In the genomic region with DNA sequence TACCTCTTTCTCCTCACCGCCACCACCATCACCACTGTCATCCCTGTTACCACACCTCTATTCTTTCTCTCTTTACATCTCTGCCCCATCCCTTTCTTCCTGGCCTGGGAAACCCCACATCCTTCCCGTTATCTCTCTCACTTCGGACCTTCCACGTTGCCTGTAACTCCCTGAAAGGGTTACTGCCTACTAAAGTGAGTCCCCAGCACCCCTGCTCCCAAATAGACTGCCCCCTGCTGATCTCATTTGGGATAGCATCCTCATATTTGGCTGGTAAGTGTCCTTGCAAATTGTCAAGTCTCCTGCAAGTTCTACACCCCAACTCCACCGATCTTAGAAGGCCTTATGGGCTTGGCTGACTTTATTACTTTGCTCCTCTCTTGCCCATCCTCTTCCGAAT, we compare ENCODE assay signal across 10 mouse cellular contexts. TPM values are rescaled to one million over a fixed set of nuclear protein-coding genes. Genes with fewer than 3 reads are reported as not detected.
DNase-seq lines count a peak whose midpoint lies in the region; ATAC-seq and TF ChIP-seq lines count a peak whose summit lies in the region.
"Had no signal": no experiment of that assay in that cellular context is flagged by ENCODE, and none has a peak within 500 bp of the region (broad histone marks: within the 10 kb centered on the region; RNA-seq: fewer than 3 reads in every experiment).

No protein-coding gene starts in this region.

- no peaks in the 10 kb centered on the region for H3K27me3 ChIP-seq in embryonic facial prominence, embryonic 11.5 days (ENCODE audit: control insufficient read depth, insufficient read depth, low read length)
- no peaks in the 10 kb centered on the region for H3K27me3 ChIP-seq in embryonic facial prominence, embryonic 10.5 days (replicated peaks; ENCODE audit: low read depth, poor library complexity, severe bottlenecking)
- H3K27me3 ChIP-seq: stomach, embryonic 15.5 days had no signal

- no peaks in the 10 kb centered on the region; the same call in 1 of the 2 replicates for H3K36me3 ChIP-seq in embryonic facial prominence, embryonic 11.5 days (replicated peaks; ENCODE audit: control insufficient read depth, insufficient read depth, low read depth, low read length)
- peaks cover 81% of the 10 kb centered on the region for H3K36me3 ChIP-seq in embryonic facial prominence, embryonic 10.5 days (replicated peaks)
- peaks cover 2% of the 10 kb centered on the region; the same call in 1 of the 2 replicates for H3K36me3 ChIP-seq in ES-E14 (ENCODE audit: control insufficient read depth, insufficient read depth, low read length, poor library complexity, severe bottlenecking)

- WGBS in embryonic facial prominence, embryonic 11.5 days: 69% methylated on average over 6 of the region's 6 CpGs
- 63% methylated on average over 6 of the region's 6 CpGs for WGBS in embryonic facial prominence, embryonic 10.5 days

- ATAC-seq in embryonic facial prominence, embryonic 11.5 days (replicated peaks; ENCODE audit: insufficient number of reproducible peaks, low FRiP score, low TSS enrichment, low read depth): no peak

- no peaks in the 10 kb centered on the region for H3K4me1 ChIP-seq in embryonic facial prominence, embryonic 11.5 days (ENCODE audit: control insufficient read depth, insufficient read depth, low read length)
- H3K4me1 ChIP-seq in embryonic facial prominence, embryonic 10.5 days: no peaks in the 10 kb centered on the region
- H3K4me1 ChIP-seq in ES-E14 (ENCODE audit: control insufficient read depth in 2 of 2, insufficient read depth in 2 of 2, low read length in 2 of 2, poor library complexity in 1 of 2): peaks cover 0 to 10% of the 10 kb centered on the region in 2 experiments; a peak in 3 of 4 replicates
- H3K4me1 ChIP-seq: stomach, embryonic 15.5 days had no signal

- no peak overlapping the region for H3K27ac ChIP-seq in embryonic facial prominence, embryonic 11.5 days (replicated peaks; ENCODE audit: low read depth, low read length)
- H3K27ac ChIP-seq in embryonic facial prominence, embryonic 10.5 days (replicated peaks): no peak overlapping the region
- no peak overlapping the region for H3K27ac ChIP-seq in ES-E14 (ENCODE audit: insufficient read depth, low read depth, low read length, poor library complexity, severe bottlenecking)
- H3K27ac ChIP-seq: macrophage; stomach, embryonic 15.5 days had no signal

- no peak overlapping the region for H3K4me3 ChIP-seq in embryonic facial prominence, embryonic 11.5 days (ENCODE audit: low read depth, low read length)
- no peak overlapping the region for H3K4me3 ChIP-seq in embryonic facial prominence, embryonic 10.5 days
- no peak overlapping the region for H3K4me3 ChIP-seq in ES-E14 (ENCODE audit: insufficient read depth in 1 of 2, low read depth in 1 of 2, low read length in 2 of 2, poor library complexity in 1 of 2, severe bottlenecking in 1 of 2)
- H3K4me3 ChIP-seq: stomach, embryonic 15.5 days had no signal

- intact Hi-C loops in left cerebral cortex, postnatal 14 days (cut with DNase I): no loop called here
- intact Hi-C loops in left cerebral cortex, postnatal 10 days (cut with DNase I): no loop called here

- in situ Hi-C loops in ES-E14 (cut with MboI; ENCODE audit: low sequenced_read_pairs in 2 of 2, unreplicated experiment in 2 of 2): no loop called here

- no peak overlapping the region for H3K9ac ChIP-seq in embryonic facial prominence, embryonic 11.5 days (replicated peaks; ENCODE audit: low read length)
- H3K9ac ChIP-seq in ES-E14 (ENCODE audit: insufficient read depth, low read depth, low read length, poor library complexity, severe bottlenecking): no peak overlapping the region
- H3K9ac ChIP-seq: stomach, embryonic 15.5 days had no signal

- H3K4me2 ChIP-seq in embryonic facial prominence, embryonic 11.5 days (ENCODE audit: low read depth, low read length): no peak overlapping the region
- H3K4me2 ChIP-seq: stomach, embryonic 15.5 days had no signal

- peak; percentile 54 for DNase-seq in embryonic facial prominence, embryonic 11.5 days (ENCODE audit: low spot score)
- DNase-seq in embryonic facial prominence, embryonic 10.5 days (ENCODE audit: low spot score): no peak
- peak; percentile 43 to 49 for DNase-seq in left cerebral cortex, postnatal 14 days (ENCODE audit: low spot score in 2 of 2)
- DNase-seq in left cerebral cortex, postnatal 10 days (ENCODE audit: extremely low spot score in 1 of 2, low spot score in 2 of 2): no peak
- DNase-seq in ES-E14 (ENCODE audit: low read depth, low spot score): peak; percentile 77
- peak; percentile 17 for DNase-seq in fibroblast of lung, adult 2 months (ENCODE audit: low read depth)
- DNase-seq in thymus, postnatal 14 days: peak; percentile 57
- no peak for DNase-seq in urinary bladder, postnatal 4 days (ENCODE audit: low spot score in 2 of 2)

- H3K9me3 ChIP-seq in embryonic facial prominence, embryonic 11.5 days (replicated peaks; ENCODE audit: control insufficient read depth, low read length): no peaks in the 10 kb centered on the region
- H3K9me3 ChIP-seq in embryonic facial prominence, embryonic 10.5 days: peaks cover 10% of the 10 kb centered on the region; the same call in 1 of the 2 replicates
- H3K9me3 ChIP-seq in ES-E14 (ENCODE audit: control insufficient read depth, insufficient read depth, low read depth, low read length): no peaks in the 10 kb centered on the region
- H3K9me3 ChIP-seq: stomach, embryonic 15.5 days had no signal

TF ChIP-seq in ES-E14, 5 proteins besides CTCF, POLR2A, EP300 and RAD21:
- TF ChIP-seq CHD2 (IDR thresholded peaks at IDR 0.05; ENCODE audit: low read depth, low read length) (no peak), HCFC1 (IDR thresholded peaks at IDR 0.05; ENCODE audit: borderline replicate concordance, insufficient read depth, low read length) (no peak)
TF ChIP-seq in ES-E14: peak in this region for 0.

RNA-seq across cellular contexts. Expression of gene Gpr4, which starts 15.7 kb away (rescaled TPM):
- polyA plus RNA-seq in embryonic facial prominence, embryonic 11.5 days (2014; fragmentation: Nextera tagmentation; extraction: Ambion mirVana): 1.4 and 1.8 TPM in 2 replicates
- polyA plus RNA-seq in embryonic facial prominence, embryonic 10.5 days (2016; fragmentation: Nextera tagmentation; extraction: Ambion mirVana): 1.7 and 2.0 TPM in 2 replicates
- 1 to 10 TPM; 5.2 to 5.5 TPM for total RNA-seq in left cerebral cortex, postnatal 14 days (2021)
- total RNA-seq in left cerebral cortex, postnatal 10 days (2021): 1 to 10 TPM; 4.8 to 5.0 TPM
- total RNA-seq in ES-E14 (2012; rRNA removed): 3.8 TPM in 2 replicates

RNA-seq across cellular contexts. Expression of gene Eml2, which starts 20.5 kb away (rescaled TPM):
- 2.1 and 2.3 TPM in 2 replicates for polyA plus RNA-seq in embryonic facial prominence, embryonic 11.5 days (2014; fragmentation: Nextera tagmentation; extraction: Ambion mirVana)
- polyA plus RNA-seq in embryonic facial prominence, embryonic 10.5 days (2016; fragmentation: Nextera tagmentation; extraction: Ambion mirVana): 5.2 and 6.2 TPM in 2 replicates
- total RNA-seq in left cerebral cortex, postnatal 14 days (2021): 100 to 1,000 TPM; 167 to 183 TPM
- 100 to 1,000 TPM; 202 to 211 TPM for total RNA-seq in left cerebral cortex, postnatal 10 days (2021)
- 29.5 and 29.8 TPM in 2 replicates for total RNA-seq in ES-E14 (2012; rRNA removed)

RNA-seq across cellular contexts. Expression of gene Gipr, which starts 30.7 kb away (rescaled TPM):
- polyA plus RNA-seq in embryonic facial prominence, embryonic 11.5 days (2014; fragmentation: Nextera tagmentation; extraction: Ambion mirVana): 0.15 and 0.77 TPM in 2 replicates
- 1.4 and 1.6 TPM in 2 replicates for polyA plus RNA-seq in embryonic facial prominence, embryonic 10.5 days (2016; fragmentation: Nextera tagmentation; extraction: Ambion mirVana)
- total RNA-seq in left cerebral cortex, postnatal 14 days (2021): 1 to 10 TPM; 1.6 to 2.8 TPM
- 1 to 10 TPM; 4.7 to 4.8 TPM for total RNA-seq in left cerebral cortex, postnatal 10 days (2021)
- 1.5 and 3.6 TPM in 2 replicates for total RNA-seq in ES-E14 (2012; rRNA removed)
- polyA plus RNA-seq: macrophage had no signal

RNA-seq across cellular contexts. Expression of gene Opa3, which starts 31.5 kb away (rescaled TPM):
- 39.5 and 45.5 TPM in 2 replicates for polyA plus RNA-seq in embryonic facial prominence, embryonic 11.5 days (2014; fragmentation: Nextera tagmentation; extraction: Ambion mirVana)
- 46.4 and 49.4 TPM in 2 replicates for polyA plus RNA-seq in embryonic facial prominence, embryonic 10.5 days (2016; fragmentation: Nextera tagmentation; extraction: Ambion mirVana)
- 10 to 100 TPM; 40.0 to 43.9 TPM for total RNA-seq in left cerebral cortex, postnatal 14 days (2021)
- 10 to 100 TPM; 36.6 to 38.0 TPM for total RNA-seq in left cerebral cortex, postnatal 10 days (2021)
- 12.6 and 15.8 TPM in 2 replicates for total RNA-seq in ES-E14 (2012; rRNA removed)

RNA-seq across cellular contexts. Expression of gene Snrpd2, which starts 47.2 kb away (rescaled TPM):
- 157 and 171 TPM in 2 replicates for polyA plus RNA-seq in embryonic facial prominence, embryonic 11.5 days (2014; fragmentation: Nextera tagmentation; extraction: Ambion mirVana)
- 178 and 189 TPM in 2 replicates for polyA plus RNA-seq in embryonic facial prominence, embryonic 10.5 days (2016; fragmentation: Nextera tagmentation; extraction: Ambion mirVana)
- 10 to 100 TPM; 84.3 to 88.7 TPM for total RNA-seq in left cerebral cortex, postnatal 14 days (2021)
- 10 to 100 TPM; 99.2 to 99.9 TPM for total RNA-seq in left cerebral cortex, postnatal 10 days (2021)
- 355 and 382 TPM in 2 replicates for total RNA-seq in ES-E14 (2012; rRNA removed)

Comparison
In these comparisons a context has a peak if more than half of its experiments do, and no peak if none do; other contexts are left out.
1. DNase-seq: peak in embryonic facial prominence, embryonic 11.5 days (single experiment), left cerebral cortex, postnatal 14 days (2 of 2), ES-E14 (single experiment), fibroblast of lung, adult 2 months (single experiment) and thymus, postnatal 14 days (single experiment); none in embryonic facial prominence, embryonic 10.5 days (single experiment), left cerebral cortex, postnatal 10 days (0 of 2) and urinary bladder, postnatal 4 days (0 of 2).